Mouse (Mus musculus): ENCODE measurements at regions not wholly inside any gene's neighbourhood (a gene's known extent, or its start where the extent isn't known, plus 50 kb on each side); places are given as distances from the start of the nearest gene placed in this dataset.

DNA sequence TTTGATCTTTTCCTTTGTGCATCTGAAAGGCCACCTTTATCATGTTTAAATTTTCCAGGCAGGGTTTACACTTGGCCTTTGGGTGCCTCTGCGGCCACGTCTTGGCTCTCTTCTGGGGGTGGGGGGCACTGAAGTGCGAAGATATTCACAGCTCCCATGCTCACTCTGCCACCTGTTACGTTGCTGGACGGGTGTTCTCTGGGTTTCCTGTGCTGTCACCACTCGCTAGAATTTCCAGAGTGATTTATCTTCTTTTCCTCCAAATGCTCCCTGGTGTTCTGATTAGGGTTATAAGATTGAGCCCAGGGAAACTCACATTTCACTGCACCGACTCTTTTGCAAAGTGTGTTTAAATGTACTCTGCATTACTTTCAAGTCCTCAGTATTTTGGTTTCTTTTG is 404.8 kb upstream of the Mki67 start:
- DNase-seq: no peak

DNA sequence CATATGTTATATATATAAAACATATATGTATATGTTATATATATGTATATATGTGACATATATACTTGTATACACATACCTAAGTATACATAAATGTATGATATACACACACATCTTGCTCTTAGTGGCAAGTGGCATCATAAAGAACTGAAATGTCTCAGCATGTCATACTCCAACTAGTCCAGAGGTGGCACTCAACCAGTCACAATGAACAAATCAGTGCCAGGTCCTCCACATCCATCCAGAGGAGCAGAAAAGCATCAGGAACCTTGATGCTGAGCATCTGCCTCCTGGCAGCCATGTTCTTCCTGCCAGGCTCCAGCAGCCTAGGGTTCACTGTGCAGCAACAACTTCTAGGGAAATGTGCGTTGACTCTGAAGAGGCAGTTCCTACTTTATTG is 405.2 kb upstream of the Mki67 start:
- DNase-seq: no peak

DNA sequence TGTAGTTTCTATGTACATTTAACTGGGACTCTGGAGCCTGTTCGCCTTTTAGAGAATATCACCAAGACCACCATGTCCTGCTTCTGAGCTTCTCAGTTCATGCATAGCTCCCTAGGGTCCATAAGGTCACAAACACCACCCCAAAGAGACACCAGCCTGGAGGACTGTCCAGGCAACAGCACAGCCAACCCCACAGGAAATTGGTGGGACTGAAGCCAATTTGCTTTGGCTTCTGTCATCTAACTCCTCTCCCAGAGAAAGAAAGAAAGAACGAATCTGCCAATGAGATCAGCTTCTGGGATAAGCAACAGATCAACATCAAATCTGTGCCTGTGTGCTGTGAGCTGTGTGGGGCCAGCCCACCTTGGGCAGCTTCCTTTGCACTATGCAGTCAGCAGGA is 408.6 kb upstream of the Mki67 start:
- no peak for DNase-seq

DNA sequence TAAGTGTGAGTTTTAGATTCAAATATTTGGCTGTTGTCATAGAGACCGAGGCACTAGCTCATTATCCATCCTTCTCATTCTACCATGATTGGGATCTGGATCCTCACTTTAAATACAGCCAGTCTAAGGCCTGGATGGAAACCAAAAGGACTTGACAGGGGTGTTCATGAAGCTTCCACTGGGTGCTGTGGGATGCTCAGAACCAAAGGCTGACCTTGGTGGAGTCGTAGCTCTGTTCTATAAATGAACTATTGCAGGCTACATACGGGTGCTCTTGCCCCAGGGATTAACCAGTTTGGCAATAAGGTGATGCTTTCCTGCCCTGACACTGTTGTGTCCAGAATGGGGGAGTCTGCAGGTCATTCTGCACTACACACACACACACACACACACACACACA is 410.2 kb upstream of the Mki67 start:
- no peak for DNase-seq

DNA sequence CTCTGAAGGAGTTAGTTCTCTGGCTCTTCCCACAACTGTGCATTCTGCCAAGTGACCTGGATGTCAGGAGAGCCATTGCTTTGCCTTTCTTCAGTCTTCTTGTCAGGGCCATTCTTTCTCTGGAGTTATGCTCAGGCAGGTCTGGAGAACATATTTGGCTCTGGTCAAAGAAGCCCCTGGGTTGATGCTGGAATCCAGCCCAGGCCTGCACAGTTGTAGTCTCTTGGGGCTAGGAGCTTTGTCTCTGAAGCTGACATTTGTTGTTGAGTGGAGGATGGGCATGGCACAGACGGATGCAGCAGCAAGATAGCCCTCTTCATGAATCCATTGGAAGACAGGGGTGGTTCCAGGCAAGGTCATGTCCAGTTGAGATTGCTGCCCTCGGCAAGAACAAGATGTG is 411.4 kb upstream of the Mki67 start:
- DNase-seq: no peak

DNA sequence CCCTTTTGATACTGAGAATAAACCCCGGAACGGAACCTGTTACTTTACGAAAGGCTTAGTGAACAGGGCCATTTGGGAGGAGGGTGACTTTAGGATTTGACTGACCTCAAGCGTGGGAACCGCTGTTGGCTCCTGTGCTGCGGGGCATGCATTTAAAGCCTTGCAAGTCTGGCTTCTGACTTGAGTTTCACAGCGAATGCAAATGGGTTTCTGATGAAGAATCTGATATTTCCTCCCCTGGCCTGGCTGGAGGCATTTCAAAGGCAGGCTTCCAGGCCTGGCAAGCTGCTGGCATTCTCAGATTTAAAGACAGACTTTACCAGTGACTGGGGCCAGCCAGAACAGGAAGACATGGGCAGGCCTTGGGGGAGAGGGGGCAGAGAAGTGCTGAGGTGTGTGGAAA is 413.6 kb upstream of the Mki67 start:
- no peak for DNase-seq

DNA sequence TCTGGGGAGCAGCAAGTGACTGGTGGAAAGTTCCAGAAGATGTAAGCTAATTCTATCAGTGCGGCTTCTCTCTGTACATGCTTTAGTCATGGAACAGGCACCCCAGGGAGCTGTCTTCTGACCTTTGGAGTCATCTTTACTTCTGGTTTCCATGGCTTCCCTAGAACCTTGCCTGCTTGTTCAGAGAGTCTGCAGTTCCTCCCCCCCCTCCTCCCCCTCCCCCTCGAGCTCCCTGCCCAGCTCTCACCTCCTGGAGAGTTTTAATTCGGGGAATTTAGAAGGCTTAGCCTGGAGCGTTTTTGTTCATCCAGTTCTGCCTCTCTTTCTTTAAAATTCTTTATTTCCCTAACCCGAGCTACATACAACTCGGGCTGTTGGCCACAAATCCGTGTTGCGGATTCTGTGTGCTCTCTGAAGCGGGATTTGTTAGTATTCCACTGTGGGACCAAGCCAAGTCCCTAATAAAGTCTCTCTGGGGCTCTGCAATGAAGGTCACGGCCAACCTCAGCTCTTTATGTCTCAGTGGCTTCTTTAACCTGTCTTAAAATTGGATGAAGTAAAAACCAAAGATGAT is 414.6 kb upstream of the Mki67 start:
- no peak for DNase-seq

DNA sequence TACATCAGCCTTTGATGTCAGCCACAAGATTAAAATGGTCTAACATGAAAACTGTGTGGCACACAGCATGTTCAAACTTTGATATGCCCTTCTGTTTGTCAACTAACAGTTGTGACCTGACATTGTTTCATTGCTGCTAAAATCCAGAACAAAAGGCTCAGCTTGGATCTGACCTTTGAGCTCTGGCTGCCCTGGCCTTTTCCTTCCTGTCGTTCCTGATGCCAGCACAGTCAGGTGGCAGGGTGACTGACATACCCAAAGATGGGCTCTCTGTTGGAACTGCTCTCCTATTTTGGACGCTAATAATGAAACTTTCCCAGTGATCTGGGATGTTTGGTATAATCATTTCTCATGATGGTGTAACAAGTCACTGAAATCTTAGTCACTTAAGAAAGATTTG is 416.8 kb upstream of the Mki67 start:
- DNase-seq: no peak

DNA sequence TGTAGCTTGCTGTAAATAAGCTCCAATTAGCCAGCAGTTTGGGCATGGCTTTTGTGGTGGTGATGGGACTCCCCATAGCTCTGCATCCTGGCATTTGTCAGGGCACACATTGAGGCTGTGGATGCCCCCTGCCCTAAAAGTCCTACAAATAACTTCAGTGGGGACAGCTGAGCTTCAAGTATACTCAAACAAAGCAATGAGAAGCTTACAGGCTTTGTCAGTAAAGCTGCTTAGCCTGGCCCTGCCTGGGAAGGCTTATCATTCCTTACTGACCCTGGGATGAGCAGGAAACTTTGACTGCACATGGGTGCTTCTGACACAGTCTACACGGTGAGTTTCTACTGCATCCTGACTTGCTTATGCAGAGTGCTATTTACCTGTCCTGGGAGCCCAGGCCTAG is 420.5 kb upstream of the Mki67 start:
- no peak for DNase-seq

DNA sequence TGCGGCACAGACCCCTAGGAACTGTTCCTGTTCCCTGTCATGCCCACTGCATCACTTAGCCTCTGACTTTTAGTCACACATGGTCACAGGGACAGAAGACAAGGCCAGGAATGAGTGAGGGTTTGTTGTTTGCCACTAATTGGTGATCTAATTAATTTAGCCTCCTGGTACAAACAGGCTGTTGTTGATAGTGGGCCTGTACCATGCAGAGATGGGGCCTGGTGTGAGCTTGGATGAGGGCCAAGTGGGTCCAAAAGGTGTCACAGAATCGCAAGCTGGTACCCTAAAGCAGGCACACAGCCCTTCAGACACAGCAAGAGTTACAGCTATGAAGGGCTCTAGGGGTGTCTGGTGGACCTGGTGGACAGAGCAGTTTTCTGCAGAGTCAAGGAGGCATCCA is 421.2 kb upstream of the Mki67 start:
- no peak for DNase-seq

DNA sequence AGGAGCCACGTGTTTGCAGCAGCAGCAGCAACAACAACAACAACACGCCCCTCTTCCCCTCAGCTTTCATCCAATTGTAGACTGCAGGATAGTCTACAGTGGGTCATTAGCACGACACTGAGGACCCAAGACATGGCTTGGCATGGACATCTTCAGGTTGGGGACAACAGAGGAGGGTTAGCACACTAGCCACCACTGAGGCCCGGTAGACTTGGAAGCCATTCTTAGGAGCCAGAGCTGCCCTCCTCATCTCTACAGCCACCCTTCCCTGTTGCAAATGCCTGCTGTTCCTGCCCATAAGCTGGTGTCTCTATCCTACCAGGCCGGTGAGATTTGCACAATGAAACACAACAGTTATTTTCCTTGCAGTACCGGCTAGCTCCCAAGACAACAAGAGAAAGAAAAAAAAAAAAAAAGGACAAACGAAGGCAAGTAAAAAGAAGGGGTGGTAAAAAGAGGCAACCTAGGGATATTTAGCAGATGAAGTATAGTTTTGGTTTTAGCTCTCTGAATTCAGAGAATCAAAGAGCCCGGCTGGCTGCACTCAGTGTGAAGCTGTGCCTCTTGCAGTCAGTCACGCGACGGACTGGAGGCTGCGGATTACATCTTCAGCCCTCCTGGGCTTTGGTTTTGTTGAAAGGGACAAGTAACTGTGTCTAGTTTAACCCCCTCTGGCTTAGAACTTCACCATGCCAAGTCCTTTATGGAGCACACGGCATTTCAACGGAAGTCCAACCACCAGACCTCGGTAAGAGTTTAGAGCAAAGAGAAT is 421.9 kb upstream of the Mki67 start:
- no peak for DNase-seq

DNA sequence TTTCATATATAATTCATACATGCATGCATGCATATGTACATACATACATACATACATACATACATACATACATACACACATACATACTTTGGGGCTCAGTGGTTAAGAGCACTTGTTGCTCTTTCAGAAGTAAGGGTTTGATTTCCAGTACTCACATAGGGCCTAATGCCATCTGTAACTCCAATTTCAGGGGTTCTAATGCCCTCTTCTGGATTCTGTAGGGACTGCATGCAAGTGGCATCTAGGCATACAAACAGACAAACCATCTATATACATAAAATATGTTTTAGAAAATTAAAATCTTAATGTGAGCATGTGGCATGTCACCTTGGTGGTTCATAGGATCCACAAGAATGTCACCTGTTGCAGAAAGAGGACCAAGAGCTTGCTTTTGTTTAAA is 426.7 kb upstream of the Mki67 start:
- no peak for DNase-seq

DNA sequence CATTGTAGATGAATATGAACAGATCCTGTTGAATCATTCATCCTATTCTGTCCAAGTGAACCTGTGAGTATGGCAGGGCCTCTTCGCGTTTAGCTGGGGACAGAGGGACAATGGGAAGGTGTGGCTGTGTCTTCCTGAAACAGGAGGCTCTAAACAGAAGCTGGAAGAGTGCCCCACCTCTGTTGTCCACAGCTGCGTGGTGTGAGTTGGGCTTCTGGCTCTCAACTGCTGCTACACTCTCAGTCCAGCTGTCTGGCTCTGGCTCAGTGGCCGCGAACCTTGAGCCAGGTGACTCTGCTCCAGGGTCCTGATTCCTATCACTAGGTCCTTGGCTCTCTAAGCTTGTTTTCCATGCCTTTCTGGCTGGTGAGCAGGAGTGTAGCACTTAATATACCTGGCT is 434.0 kb upstream of the Mki67 start:
- DNase-seq: no peak

DNA sequence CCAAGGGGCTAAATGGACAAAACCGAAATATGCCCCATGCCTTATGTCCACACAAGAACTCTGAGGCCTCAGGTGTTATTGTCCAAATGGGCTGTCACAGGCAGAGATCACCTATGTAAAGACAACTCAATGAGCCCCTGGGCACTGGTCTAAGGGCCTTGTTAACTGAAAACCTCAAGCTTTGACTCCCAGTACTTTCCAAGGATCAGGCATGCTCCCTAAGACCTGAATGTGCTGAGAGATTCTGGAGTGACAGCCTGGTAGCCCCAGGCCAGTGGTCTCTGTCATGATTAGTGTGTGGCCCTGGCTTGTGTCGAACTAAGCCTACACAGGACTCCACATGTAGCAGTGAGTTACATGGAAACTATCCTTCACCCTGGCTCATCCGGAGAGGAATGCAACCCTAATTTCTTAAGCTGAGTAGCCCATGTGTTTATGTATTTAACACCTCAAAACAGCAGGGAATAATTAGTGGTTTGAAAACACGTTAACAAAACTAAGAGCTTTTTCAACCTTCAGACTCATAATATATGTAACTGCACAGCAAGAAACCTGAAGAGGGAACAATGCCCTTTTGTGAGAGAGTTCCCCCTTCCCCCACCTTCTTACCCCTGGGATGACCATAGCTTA is 435.3 kb upstream of the Mki67 start:
- no peak for DNase-seq

DNA sequence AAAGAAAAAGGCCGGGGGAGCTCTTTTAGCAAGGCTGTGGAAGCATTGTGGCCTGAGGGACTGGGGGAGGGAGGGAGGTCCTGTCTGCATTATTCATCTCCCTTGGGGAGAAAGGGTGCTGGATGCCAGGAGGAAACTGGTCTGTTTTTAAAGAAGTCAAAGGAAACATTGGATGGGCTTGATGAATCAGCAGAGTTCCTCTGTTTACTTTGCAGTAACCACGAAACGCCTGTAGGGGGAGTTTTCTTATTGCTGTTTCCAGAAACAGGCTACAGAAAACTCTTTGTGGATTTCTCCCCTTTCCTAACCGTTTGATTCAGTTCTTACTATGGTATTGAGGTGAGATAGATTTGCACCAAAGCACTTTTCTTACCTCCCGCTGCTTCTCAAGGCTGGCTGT is 436.3 kb upstream of the Mki67 start:
- DNase-seq: peak; percentile 35

DNA sequence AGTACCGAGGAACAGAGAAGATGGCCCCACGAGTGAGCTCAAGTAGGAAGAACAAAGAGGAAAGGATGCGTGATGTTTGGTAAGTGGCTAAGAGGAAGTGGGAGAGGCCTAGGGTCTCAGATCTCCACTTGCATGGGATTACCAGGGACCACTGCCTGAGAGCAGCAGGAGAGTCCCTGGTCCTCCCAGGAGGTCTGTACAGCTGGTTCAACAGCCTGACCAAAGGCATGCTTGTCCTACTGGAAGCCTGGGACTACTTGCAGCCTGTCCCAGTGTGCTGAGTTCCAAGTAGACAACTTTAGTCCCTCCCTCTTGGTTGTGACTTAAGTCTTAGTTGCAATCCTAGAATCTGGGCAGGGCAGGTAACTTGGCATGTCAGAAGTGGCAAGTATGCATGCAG is 437.5 kb upstream of the Mki67 start:
- no peak for DNase-seq

DNA sequence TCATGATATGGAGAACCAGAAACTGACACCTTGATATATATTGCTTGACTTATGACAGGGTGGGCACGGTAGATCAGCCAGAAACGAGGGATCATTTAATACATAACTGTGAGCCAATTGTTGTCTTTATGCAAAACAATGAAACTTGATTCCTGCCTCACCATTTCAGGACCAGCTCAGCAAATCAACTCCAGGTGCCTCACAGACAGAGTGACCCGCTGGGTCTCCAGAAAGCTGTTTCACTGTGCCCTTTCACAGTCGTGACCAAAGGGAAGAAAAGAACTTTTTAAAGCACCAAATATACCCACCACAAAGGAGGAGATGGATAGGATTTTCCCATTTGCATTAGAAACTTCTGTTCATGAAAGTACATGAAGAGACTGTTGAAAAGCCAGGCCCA is 443.0 kb upstream of the Mki67 start:
- DNase-seq: no peak

DNA sequence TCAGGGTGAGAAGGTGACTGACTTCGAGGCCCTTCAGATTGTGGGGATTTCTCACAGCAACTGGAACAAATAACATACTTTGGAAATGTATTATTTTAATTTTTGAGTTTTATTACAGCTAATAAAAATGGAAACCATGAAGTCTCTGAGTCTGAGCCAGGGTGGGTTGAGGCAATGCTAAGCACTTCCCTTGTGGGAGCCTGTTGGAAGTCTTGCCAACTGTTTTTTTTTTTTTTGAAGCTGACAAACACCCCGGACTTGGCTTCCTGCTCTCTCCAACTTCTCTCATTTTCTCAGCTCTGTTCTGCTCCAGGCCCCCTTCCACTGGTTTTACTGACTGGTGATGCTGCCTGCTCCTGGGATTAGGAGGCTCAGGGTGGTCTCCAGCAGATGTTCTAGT is 445.4 kb upstream of the Mki67 start:
- no peak for DNase-seq

DNA sequence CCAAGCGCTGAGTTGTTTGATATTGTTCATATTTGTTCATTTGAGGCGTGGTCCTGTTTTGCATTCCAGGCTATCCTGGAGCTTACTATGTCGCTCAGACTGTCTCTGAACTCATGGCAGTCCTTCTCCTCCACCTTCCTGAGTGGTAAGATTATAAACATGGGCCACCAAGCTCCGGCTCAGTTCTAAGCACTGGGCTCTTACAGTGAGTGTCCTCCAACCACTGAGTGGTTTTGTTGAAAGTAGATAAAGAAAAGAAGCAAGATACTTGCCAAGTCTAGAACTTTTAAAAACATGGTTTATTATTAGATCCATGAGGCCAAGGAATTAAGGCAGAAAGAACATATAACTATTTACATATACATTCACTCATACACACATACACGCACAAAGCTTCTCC is 448.7 kb upstream of the Mki67 start:
- no peak for DNase-seq

DNA sequence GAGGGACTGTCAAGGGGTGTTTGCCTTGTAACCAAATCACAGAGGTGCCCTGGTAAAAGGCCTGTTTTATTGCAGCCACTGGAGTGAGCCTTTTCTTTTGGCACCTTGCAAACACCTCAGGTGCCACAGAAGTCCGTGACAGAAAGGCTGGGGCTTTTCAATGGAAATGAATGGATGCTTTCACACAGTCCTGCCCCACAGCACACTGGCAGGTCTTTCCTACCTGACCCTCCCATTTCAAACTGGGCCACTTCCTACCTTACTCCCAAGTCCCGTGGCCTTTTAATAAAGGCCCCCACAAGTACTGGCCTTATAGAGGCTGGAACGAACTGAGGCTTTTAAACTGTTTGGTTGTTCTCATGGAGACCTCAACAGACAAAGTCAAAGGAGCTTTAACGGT is 453.1 kb upstream of the Mki67 start:
- DNase-seq: no peak

DNA sequence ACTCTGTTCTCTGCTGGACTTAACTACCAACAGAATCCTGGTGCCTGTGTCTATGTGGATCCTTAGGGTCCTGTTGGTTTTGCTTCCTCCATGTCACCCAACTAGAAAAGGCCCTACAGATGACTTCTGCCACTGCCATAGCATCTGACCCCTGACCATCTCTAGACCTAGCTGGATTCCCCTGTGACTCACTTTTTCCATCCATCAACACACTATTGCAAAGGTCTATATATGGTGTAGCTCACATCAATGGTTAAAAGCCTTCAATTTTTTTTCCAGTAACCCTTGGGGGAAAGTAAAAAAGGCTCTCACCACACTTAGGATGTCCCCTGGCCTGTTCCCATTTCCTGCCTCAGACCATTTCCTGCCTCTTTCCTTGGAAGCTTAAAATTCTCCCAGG is 460.2 kb upstream of the Mki67 start:
- DNase-seq: no peak

DNA sequence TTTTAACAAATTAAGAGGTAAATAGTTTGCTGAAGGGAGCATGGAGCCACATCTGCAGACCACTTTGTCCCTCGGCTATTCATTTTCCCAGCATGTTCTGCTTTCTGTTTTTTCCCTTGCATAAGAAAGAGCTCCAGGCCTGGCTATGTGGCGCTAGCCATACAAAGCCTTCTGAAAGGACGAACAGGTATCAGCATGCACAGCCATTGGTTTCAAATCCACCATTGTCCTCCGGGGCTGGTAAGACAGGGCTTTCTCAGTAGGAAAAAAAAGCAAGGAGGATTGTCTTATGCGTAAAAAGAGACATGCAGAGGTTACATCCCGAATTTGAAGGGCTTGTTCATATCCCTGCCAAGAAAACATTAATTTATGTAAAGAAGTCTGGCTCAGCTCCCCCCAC is 464.8 kb upstream of the Mki67 start:
- DNase-seq: no peak

DNA sequence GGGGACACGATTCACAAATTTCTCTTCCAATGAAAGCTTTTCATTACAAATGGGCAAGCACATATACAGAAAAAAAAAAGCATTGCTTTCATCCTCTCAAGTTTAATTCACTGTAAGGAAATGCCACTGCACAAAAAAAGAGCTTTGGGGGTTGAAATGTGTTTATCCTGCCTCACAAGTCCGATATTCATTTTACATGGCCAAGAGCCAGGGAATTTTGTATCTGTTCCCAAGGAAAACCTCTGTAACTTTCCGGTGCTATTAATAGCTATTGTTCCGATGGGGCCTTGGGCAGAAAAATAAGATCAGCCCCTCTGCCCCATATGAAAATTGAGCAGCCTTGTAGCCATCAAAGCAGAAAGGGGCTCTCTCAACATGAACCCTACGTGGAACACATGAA is 465.9 kb upstream of the Mki67 start:
- DNase-seq: no peak

DNA sequence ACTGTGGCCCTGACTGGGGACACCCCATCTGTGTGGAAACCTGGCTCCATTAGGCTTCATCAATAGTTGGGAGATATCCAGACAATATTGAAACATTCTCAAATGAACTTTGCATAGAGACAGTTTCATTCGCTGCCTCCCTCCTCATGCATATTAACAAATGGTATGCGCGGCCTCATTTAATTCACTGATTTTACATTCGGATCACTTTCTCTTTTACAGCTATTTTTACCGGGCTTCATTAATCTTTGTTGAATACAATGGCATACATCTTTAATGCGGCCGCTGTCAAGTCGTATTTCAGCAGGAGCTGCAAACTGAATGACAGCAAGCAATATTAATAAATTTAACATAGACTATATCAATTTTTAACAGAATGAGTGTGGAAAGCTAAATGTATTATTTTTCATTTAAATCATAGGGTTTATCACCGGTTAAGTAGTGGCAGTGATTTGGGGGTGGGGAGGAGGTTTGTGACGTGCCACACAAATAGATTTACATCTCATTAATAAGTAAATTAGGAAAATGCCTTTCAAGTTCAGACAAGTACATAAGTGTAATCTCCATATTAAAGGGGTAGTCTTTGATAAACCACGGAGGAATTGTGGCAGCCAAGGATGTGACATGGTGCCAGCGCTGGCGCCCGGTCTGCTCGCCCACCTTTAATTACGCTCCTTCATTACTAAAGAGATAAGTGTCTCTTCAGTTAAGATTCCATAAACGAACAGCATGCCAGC is 480.4 kb upstream of the Mki67 start:
- no peak for DNase-seq

Data from liver (tissue).